Mouse (Mus musculus) adrenal gland, adult 2 months (tissue): ENCODE results near the gene Klhl21. TPM values are rescaled to one million over a fixed set of nuclear protein-coding genes. Genes with fewer than 3 reads are reported as not detected.

Experiments used
- DNase-seq: peaks from one replicate; pipeline ENCODE4 v3.0.0; 2021
- polyA plus RNA-seq: library from polyadenylated mRNA; depleted of rRNA; stranded (reverse); fragments of >200 nt; gene quantifications from 2 replicates; pipeline ENCODE4 v1.2.3, GENCODE M21; 2012
- total RNA-seq, 2 experiments: library from RNA; stranded (reverse); gene quantifications; 2 replicates each; pipeline ENCODE4 v1.2.3; 2021

Klhl21 gene
- total and polyA plus RNA-seq, 3 experiments: 17.8 to 70.8 (median 23.7) TPM

- DNase-seq: no peak
Measured at GRCm38 (mm10) chr4:151995371-151996172, 13.0 kb upstream of the Klhl21 start.

- DNase-seq: peak; percentile 99
Measured at GRCm38 (mm10) chr4:151996173-151996950, 12.2 kb upstream of the Klhl21 start, which contains the start of gene Phf13. Gene Phf13 (minus strand): TSS chr4:151996258.

GRCm38 (mm10) chr4:151996951-151997222 is 11.7 kb upstream of the Klhl21 start:
- no peak for DNase-seq

- DNase-seq: no peak
Measured at GRCm38 (mm10) chr4:151997701-151998100, 10.9 kb upstream of the Klhl21 start.

- no peak for DNase-seq
Measured at GRCm38 (mm10) chr4:151999481-151999880, 9.1 kb upstream of the Klhl21 start.

- DNase-seq: no peak
Measured at GRCm38 (mm10) chr4:152000906-152001305, 7.7 kb upstream of the Klhl21 start.

- no peak for DNase-seq
Measured at GRCm38 (mm10) chr4:152001335-152001734, 7.3 kb upstream of the Klhl21 start.

- DNase-seq: no peak
Measured at GRCm38 (mm10) chr4:152002063-152002462, 6.5 kb upstream of the Klhl21 start.

GRCm38 (mm10) chr4:152006137-152006536 is 2.5 kb upstream of the Klhl21 start:
- DNase-seq: no peak

GRCm38 (mm10) chr4:152006812-152007211 is 1.8 kb upstream of the Klhl21 start:
- no peak for DNase-seq

- no peak for DNase-seq
Measured at GRCm38 (mm10) chr4:152007481-152008147, 989 bp upstream of the Klhl21 start.

- DNase-seq: peak; percentile 33
Measured at GRCm38 (mm10) chr4:152008148-152008500, 479 bp upstream of the Klhl21 start.

- DNase-seq: peak; percentile 86
Measured at GRCm38 (mm10) chr4:152009076-152010051, 761 bp downstream of the Klhl21 start.

GRCm38 (mm10) chr4:152010091-152010706 is 1.6 kb downstream of the Klhl21 start:
- DNase-seq: peak; percentile 85

- peak; percentile 47 for DNase-seq
Measured at GRCm38 (mm10) chr4:152010707-152011134, 2.1 kb downstream of the Klhl21 start.

GRCm38 (mm10) chr4:152011171-152011760 is 2.7 kb downstream of the Klhl21 start:
- no peak for DNase-seq

GRCm38 (mm10) chr4:152012109-152012508 is 3.5 kb downstream of the Klhl21 start:
- no peak for DNase-seq

GRCm38 (mm10) chr4:152013036-152013813 is 4.6 kb downstream of the Klhl21 start:
- DNase-seq: no peak

- no peak for DNase-seq
Measured at GRCm38 (mm10) chr4:152019073-152019472, 10.5 kb downstream of the Klhl21 start.

GRCm38 (mm10) chr4:152020024-152020423 is 11.4 kb downstream of the Klhl21 start:
- no peak for DNase-seq
